Mouse (Mus musculus) forebrain, embryonic 10.5 days (tissue): ENCODE measurements around the gene Pomc. TPM values are rescaled to one million over a fixed set of nuclear protein-coding genes. Genes with fewer than 3 reads are reported as not detected.
"Not testable (repeated sequence)": the region's sequence is repeated elsewhere in the genome, so short reads cannot be mapped to it uniquely, and the experiment has no call there.

Source experiments
- DNase-seq: peaks from one replicate; pipeline ENCODE4 v3.0.0-alpha.2; 2017; ENCODE audit warnings: low spot score; ENCODE audit errors: extremely low spot score
- H3K27ac ChIP-seq: fragments of 300-500 bp; sonication (generic); 2 replicates; pipeline ENCODE4 v1.5.1; 2016; ENCODE audit warnings: mild to moderate bottlenecking
- H3K27me3 ChIP-seq: fragments of 300-500 bp; sonication (generic); 2 replicates; pipeline ENCODE4 v1.6.1; 2016; ENCODE audit warnings: mild to moderate bottlenecking; ENCODE audit not compliant: poor library complexity, severe bottlenecking
- H3K36me3 ChIP-seq: fragments of 300-500 bp; sonication (generic); replicated peaks from 2 replicates; pipeline ENCODE4 v1.6.1; 2016; ENCODE audit warnings: mild to moderate bottlenecking, moderate library complexity
- H3K4me1 ChIP-seq: fragments of 300-500 bp; sonication (generic); 2 replicates; pipeline ENCODE4 v1.6.1; 2016
- H3K4me3 ChIP-seq: fragments of 300-500 bp; sonication (generic); 2 replicates; pipeline ENCODE4 v1.5.1; 2016; ENCODE audit warnings: mild to moderate bottlenecking, moderate library complexity
- H3K9me3 ChIP-seq: fragments of 300-500 bp; sonication (generic); 2 replicates; pipeline ENCODE4 v1.6.1; 2016; ENCODE audit warnings: mild to moderate bottlenecking, moderate library complexity
- WGBS: fragments of 180-500 bp; shearing (Covaris S2); methylation state at CpG from one replicate; pipeline ENCODE4 v1.1.7; 2016; 5-methylcytosine and 5-hydroxymethylcytosine counted together
- polyA plus RNA-seq: library from polyadenylated mRNA; unstranded; fragments of >200 nt; fragmentation: Nextera tagmentation; extraction: Ambion mirVana; gene quantifications from 2 replicates; pipeline ENCODE4 v1.2.1, GENCODE M21; 2016

Pomc gene
- polyA plus RNA-seq, 1 experiment from 2014 or later = 6.1 TPM

- H3K4me3 ChIP-seq, DNase-seq, H3K9me3 ChIP-seq, H3K27ac ChIP-seq, H3K36me3 ChIP-seq, H3K4me1 ChIP-seq, H3K27me3 ChIP-seq: not testable (repeated sequence)
- WGBS = 93% methylated on average over 40 of the region's 47 CpGs
These were observed 24.5 kb upstream of the Pomc start for GRCm38 (mm10) chr12:3930090-3930865.

GRCm38 (mm10) chr12:3942026-3942425 lies 12.7 kb upstream of the Pomc start:
- Histone ChIP-seq H3K9me3 (no peaks in the 10 kb centered on the region), H3K36me3 (no peaks in the 10 kb centered on the region), H3K4me3 (0 out of 2 replicates have a peak overlapping the region, but pooled peaks have one; percentile 0), H3K4me1 (peaks cover 20% of the 10 kb centered on the region), H3K27ac (peak overlapping the region; percentile 20; the same call in 1 of the 2 replicates), H3K27me3 (peaks cover 34% of the 10 kb centered on the region)
- WGBS = 8% methylated on average over 11 of the region's 11 CpGs
- DNase-seq = no peak

- no peak overlapping the region for H3K27ac ChIP-seq
- H3K36me3 ChIP-seq = no peaks in the 10 kb centered on the region
- no peak overlapping the region for H3K4me3 ChIP-seq
- H3K4me1 ChIP-seq = peaks cover 23% of the 10 kb centered on the region
- DNase-seq = no peak
- 50% methylated on average over 4 of the region's 4 CpGs for WGBS
- H3K9me3 ChIP-seq = no peaks in the 10 kb centered on the region
- peaks cover 41% of the 10 kb centered on the region for H3K27me3 ChIP-seq
These were observed 10.2 kb upstream of the Pomc start for GRCm38 (mm10) chr12:3944454-3945073.

GRCm38 (mm10) chr12:3947503-3947902 lies 7.2 kb upstream of the Pomc start:
- Histone ChIP-seq H3K9me3 (no peaks in the 10 kb centered on the region), H3K27me3 (peaks cover 34% of the 10 kb centered on the region), H3K27ac (no peak overlapping the region), H3K4me3 (no peak overlapping the region), H3K4me1 (peaks cover 15% of the 10 kb centered on the region), H3K36me3 (no peaks in the 10 kb centered on the region)
- DNase-seq = no peak
- WGBS = 77% methylated on average over 6 of the region's 6 CpGs

GRCm38 (mm10) chr12:3955371-3955770 lies 620 bp downstream of the Pomc start:
- WGBS = 30% methylated on average over 10 of the region's 10 CpGs
- H3K4me1 ChIP-seq = peaks cover 17% of the 10 kb centered on the region
- no peak for DNase-seq
- no peaks in the 10 kb centered on the region for H3K36me3 ChIP-seq
- H3K27me3 ChIP-seq = peaks cover 37% of the 10 kb centered on the region
- no peak overlapping the region for H3K4me3 ChIP-seq
- H3K9me3 ChIP-seq = no peaks in the 10 kb centered on the region
- no peak overlapping the region for H3K27ac ChIP-seq

GRCm38 (mm10) chr12:3956351-3956750 lies 1.6 kb downstream of the Pomc start:
- WGBS = 17% methylated on average over 3 of the region's 3 CpGs
- no peak for DNase-seq
- Histone ChIP-seq H3K9me3 (no peaks in the 10 kb centered on the region), H3K36me3 (no peaks in the 10 kb centered on the region), H3K4me1 (peaks cover 22% of the 10 kb centered on the region), H3K4me3 (no peak overlapping the region), H3K27me3 (peaks cover 37% of the 10 kb centered on the region), H3K27ac (no peak overlapping the region)

GRCm38 (mm10) chr12:3959791-3960543 lies 5.2 kb downstream of the Pomc start:
- Histone ChIP-seq H3K27me3 (peaks cover 16% of the 10 kb centered on the region), H3K4me3 (peak overlapping the region; percentile 73), H3K36me3 (no peaks in the 10 kb centered on the region), H3K27ac (peak overlapping the region; percentile 93), H3K4me1 (peaks cover 18% of the 10 kb centered on the region), H3K9me3 (no peaks in the 10 kb centered on the region)
- WGBS = 3% methylated on average over 53 of the region's 53 CpGs
- peak; percentile 93 for DNase-seq

- peaks cover 10% of the 10 kb centered on the region for H3K27me3 ChIP-seq
- WGBS = 56% methylated on average over 4 of the region's 4 CpGs
- H3K4me1 ChIP-seq = peaks cover 18% of the 10 kb centered on the region
- H3K27ac ChIP-seq = peak overlapping the region; percentile 93
- H3K9me3 ChIP-seq = no peaks in the 10 kb centered on the region
- peaks cover under 1% of the 10 kb centered on the region; the same call in 1 of the 2 replicates for H3K36me3 ChIP-seq
- peak overlapping the region; percentile 73 for H3K4me3 ChIP-seq
- no peak for DNase-seq
These were observed 5.8 kb downstream of the Pomc start for GRCm38 (mm10) chr12:3960553-3960952.

GRCm38 (mm10) chr12:3967196-3967595 lies 12.4 kb downstream of the Pomc start:
- DNase-seq = no peak
- H3K27ac ChIP-seq = no peak overlapping the region
- H3K9me3 ChIP-seq = no peaks in the 10 kb centered on the region
- H3K36me3 ChIP-seq = peaks cover 32% of the 10 kb centered on the region
- H3K27me3 ChIP-seq = no peaks in the 10 kb centered on the region
- no peak overlapping the region for H3K4me3 ChIP-seq
- no peaks in the 10 kb centered on the region for H3K4me1 ChIP-seq
- WGBS = 93% methylated on average over 4 of the region's 4 CpGs

- Histone ChIP-seq H3K9me3 (no peaks in the 10 kb centered on the region), H3K4me3 (no peak overlapping the region), H3K27me3 (no peaks in the 10 kb centered on the region), H3K4me1 (no peaks in the 10 kb centered on the region), H3K27ac (no peak overlapping the region), H3K36me3 (peaks cover 32% of the 10 kb centered on the region)
- DNase-seq = no peak
- WGBS = 69% methylated on average over 9 of the region's 9 CpGs
These were observed 13.6 kb downstream of the Pomc start for GRCm38 (mm10) chr12:3968380-3968779.

- H3K4me3 ChIP-seq, H3K27ac ChIP-seq, H3K4me1 ChIP-seq, DNase-seq, H3K27me3 ChIP-seq, H3K9me3 ChIP-seq: not testable (repeated sequence)
- 95% methylated on average over 6 of the region's 6 CpGs for WGBS
- H3K36me3 ChIP-seq = peaks cover 39% of the 10 kb centered on the region
These were observed 18.4 kb downstream of the Pomc start for GRCm38 (mm10) chr12:3973169-3973568.

GRCm38 (mm10) chr12:3980991-3981349 lies 26.2 kb downstream of the Pomc start:
- peaks cover 21% of the 10 kb centered on the region for H3K4me1 ChIP-seq
- peak overlapping the region; percentile 69; the same call in 1 of the 2 replicates for H3K27ac ChIP-seq
- WGBS = 61% methylated on average over 1 of the region's 1 CpGs
- peaks cover 22% of the 10 kb centered on the region for H3K27me3 ChIP-seq
- H3K4me3 ChIP-seq = peak overlapping the region; percentile 62
- no peak for DNase-seq
- peaks cover 19% of the 10 kb centered on the region for H3K36me3 ChIP-seq
- no peaks in the 10 kb centered on the region for H3K9me3 ChIP-seq
